Mouse (Mus musculus): ENCODE results near the gene Gm26920.

GRCm38 (mm10) chr7:30027331-30027730 lies 62.9 kb downstream of the Gm26920 start:
- TF ChIP-seq CTCF (IDR thresholded peaks at IDR 0.05), result no peak
- no peak for TF ChIP-seq EP300 (IDR thresholded peaks at IDR 0.05)

All from lung, postnatal 0 days (tissue).